Mouse (Mus musculus): Measurements from ENCODE around the gene Nars2. TPM values are rescaled to one million over a fixed set of nuclear protein-coding genes. Genes with fewer than 3 reads are reported as not detected.

Gene Nars2
- total and polyA plus RNA-seq, 3 experiments: 12.1 to 19.1 (median 14.6) TPM

DNA sequence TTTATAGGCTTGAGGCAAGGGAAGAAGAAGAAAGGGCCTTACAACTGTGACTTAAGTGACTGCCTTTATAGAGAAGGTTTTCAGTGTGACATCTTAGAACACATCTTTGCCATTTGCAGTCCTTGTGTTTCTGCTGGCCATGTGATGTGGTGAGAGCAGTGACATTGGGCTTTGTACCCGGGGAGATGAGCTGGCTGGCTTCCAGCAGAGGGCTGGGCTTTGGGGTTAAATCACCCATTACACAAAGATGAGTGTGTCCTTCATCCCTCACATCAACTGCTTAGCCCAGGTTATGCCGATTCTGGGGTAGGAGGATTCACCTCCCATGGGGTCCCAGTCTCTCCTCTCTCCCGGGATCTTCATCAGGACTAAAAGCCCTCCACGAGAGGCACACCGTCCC lies 41.4 kb upstream of the Nars2 start:
- no peak overlapping the region for H3K27ac ChIP-seq (ENCODE audit: insufficient read depth, low read depth)

DNA sequence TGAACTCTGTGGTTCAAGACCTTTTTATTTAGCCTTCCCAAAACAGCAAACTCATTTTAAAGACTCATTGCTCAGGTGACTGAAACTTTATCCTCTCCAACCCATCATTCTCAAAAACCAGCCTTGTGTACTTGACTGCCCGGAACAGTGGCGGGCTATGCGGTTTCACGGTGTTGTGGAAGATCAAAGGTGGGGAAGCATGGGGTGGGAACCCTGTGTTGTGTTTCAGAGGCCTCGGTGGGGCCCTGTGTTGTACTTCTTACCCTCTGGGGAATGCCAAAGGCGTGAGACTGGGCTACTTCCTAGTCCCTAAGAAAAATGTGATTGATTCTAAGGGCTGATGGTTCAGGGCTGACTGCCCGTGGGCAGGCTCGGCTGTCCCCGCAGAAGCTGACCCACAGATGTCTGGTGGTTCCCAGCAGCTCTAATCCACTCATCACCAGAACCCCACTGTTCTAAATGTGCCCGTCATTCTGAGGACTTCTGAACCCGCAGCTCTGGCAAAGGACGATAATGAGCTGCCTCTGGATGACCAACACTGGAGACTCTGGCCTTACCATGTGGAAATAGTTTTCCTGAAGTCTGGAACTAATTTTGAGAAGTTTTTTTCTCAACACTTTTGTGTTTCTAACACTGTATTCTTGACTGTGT lies 40.9 kb upstream of the Nars2 start:
- no peaks in the 10 kb centered on the region for H3K27me3 ChIP-seq (replicated peaks)
- H3K4me1 ChIP-seq (ENCODE audit: control insufficient read depth in 1 of 2, insufficient read depth in 2 of 2): peaks cover 0 to 8% of the 10 kb centered on the region in 2 experiments; a peak in 1 of 4 replicates
- no peaks in the 10 kb centered on the region for H3K9me3 ChIP-seq (replicated peaks; ENCODE audit: low read length)
- in situ Hi-C loops (cut with MboI; ENCODE audit: low pct_ligation_motif_present, low pct_unique_long_range_greater_than_20kb, low sequenced_read_pairs): loop anchor here (5.0 kb wide), 1 partner anchor 138 kb away; no protein-coding TSS in a partner anchor
- no peak for DNase-seq (ENCODE audit: extremely low read depth)
- no peak overlapping the region for H3K9ac ChIP-seq (ENCODE audit: insufficient read depth, low read depth)
- no peaks in the 10 kb centered on the region for H3K36me3 ChIP-seq (replicated peaks in 1 of 2; ENCODE audit: control insufficient read depth in 1 of 2, insufficient read depth in 1 of 2, low read length in 1 of 2)
- H3K79me2 ChIP-seq (replicated peaks; ENCODE audit: control insufficient read depth, extremely low read depth, insufficient read depth, poor library complexity, severe bottlenecking): no peaks in the 10 kb centered on the region
- no peak overlapping the region for H3K4me2 ChIP-seq (ENCODE audit: insufficient read depth, low read depth, poor library complexity, severe bottlenecking)
- dilution Hi-C loops (cut with MboI; ENCODE audit: extremely low pct_ligation_motif_present, extremely low pct_unique_long_range_greater_than_20kb, low sequenced_read_pairs): no loop called here
- no peak overlapping the region for H3K27ac ChIP-seq (ENCODE audit: insufficient read depth, low read depth)
- no peak overlapping the region for H3K4me3 ChIP-seq (replicated peaks in 1 of 3; ENCODE audit: low read depth in 2 of 3, low read length in 2 of 3, poor library complexity in 1 of 3)
- no peak for TF ChIP-seq E2F4 (IDR thresholded peaks at IDR 0.05; ENCODE audit: insufficient replicate concordance, low read depth, low read length)
- no peak for TF ChIP-seq JUND (conservative IDR thresholded peaks at IDR 0.05; ENCODE audit: low read depth, low read length)
- no peak for TF ChIP-seq MAX (IDR thresholded peaks at IDR 0.05; ENCODE audit: low read length)
- no peak for TF ChIP-seq ZMIZ1 (IDR thresholded peaks at IDR 0.05; ENCODE audit: low read depth, low read length)
- no peak for TF ChIP-seq TCF12 (IDR thresholded peaks at IDR 0.05; ENCODE audit: low read depth, low read length)
- no peak for TF ChIP-seq BHLHE40 (IDR thresholded peaks at IDR 0.05; ENCODE audit: low read depth, low read length)
- no peak for TF ChIP-seq EP300 (IDR thresholded peaks at IDR 0.05; ENCODE audit: low read length)
- TF ChIP-seq MEF2A (IDR thresholded peaks at IDR 0.05; ENCODE audit: borderline replicate concordance, low read depth, low read length): no peak
- TF ChIP-seq HCFC1 (IDR thresholded peaks at IDR 0.05; ENCODE audit: low read depth, low read length): no peak
- no peak for TF ChIP-seq PAX5 (IDR thresholded peaks at IDR 0.05; ENCODE audit: low read length)

More for the DNA sequence above, 41.4 kb upstream of the Nars2 start:
- Histone ChIP-seq H3K9me3 (replicated peaks; ENCODE audit: low read length) (no peaks in the 10 kb centered on the region), H3K4me3 (replicated peaks in 1 of 3; ENCODE audit: low read depth in 2 of 3, low read length in 2 of 3, poor library complexity in 1 of 3) (no peak overlapping the region), H3K9ac (ENCODE audit: insufficient read depth, low read depth) (no peak overlapping the region), H3K4me2 (ENCODE audit: insufficient read depth, low read depth, poor library complexity, severe bottlenecking) (no peak overlapping the region), H3K79me2 (replicated peaks; ENCODE audit: control insufficient read depth, extremely low read depth, insufficient read depth, poor library complexity, severe bottlenecking) (no peaks in the 10 kb centered on the region), H3K27me3 (replicated peaks) (no peaks in the 10 kb centered on the region), H3K4me1 (ENCODE audit: control insufficient read depth in 1 of 2, insufficient read depth in 2 of 2) (peaks cover 0 to 8% of the 10 kb centered on the region in 2 experiments; a peak in 1 of 4 replicates), H3K36me3 (replicated peaks in 1 of 2; ENCODE audit: control insufficient read depth in 1 of 2, insufficient read depth in 1 of 2, low read length in 1 of 2) (no peaks in the 10 kb centered on the region)
- in situ Hi-C loops (cut with MboI; ENCODE audit: low pct_ligation_motif_present, low pct_unique_long_range_greater_than_20kb, low sequenced_read_pairs): loop anchor here (5.0 to 10.0 kb wide), 3 partner anchors 115 to 385 kb away; no protein-coding TSS in a partner anchor
- no peak for TF ChIP-seq SIN3A (IDR thresholded peaks at IDR 0.05; ENCODE audit: low read length)
- TF ChIP-seq ZC3H11A (IDR thresholded peaks at IDR 0.05; ENCODE audit: low read depth, low read length): no peak
- TF ChIP-seq ZMIZ1 (IDR thresholded peaks at IDR 0.05; ENCODE audit: low read depth, low read length): no peak
- TF ChIP-seq JUND (conservative IDR thresholded peaks at IDR 0.05; ENCODE audit: low read depth, low read length): no peak
- TF ChIP-seq PAX5 (IDR thresholded peaks at IDR 0.05; ENCODE audit: low read length): no peak
- TF ChIP-seq E2F4 (IDR thresholded peaks at IDR 0.05; ENCODE audit: insufficient replicate concordance, low read depth, low read length): no peak
- no peak for TF ChIP-seq TCF12 (IDR thresholded peaks at IDR 0.05; ENCODE audit: low read depth, low read length)
- TF ChIP-seq NRF1 (IDR thresholded peaks at IDR 0.05; ENCODE audit: low read depth, low read length): no peak
- TF ChIP-seq ETS1 (conservative IDR thresholded peaks at IDR 0.05; ENCODE audit: low read depth, low read length): no peak
- no peak for TF ChIP-seq MAFK (IDR thresholded peaks at IDR 0.05; ENCODE audit: insufficient replicate concordance, low read length)
- no peak for TF ChIP-seq KAT2A (IDR thresholded peaks at IDR 0.05; ENCODE audit: insufficient replicate concordance, low read length)
- TF ChIP-seq SMC3 (IDR thresholded peaks at IDR 0.05; ENCODE audit: low read depth, low read length): no peak
- TF ChIP-seq TBP (conservative IDR thresholded peaks at IDR 0.05; ENCODE audit: low read depth, low read length): no peak
- TF ChIP-seq CHD1 (IDR thresholded peaks at IDR 0.05; ENCODE audit: low read depth, low read length): no peak
- dilution Hi-C loops (cut with MboI; ENCODE audit: extremely low pct_ligation_motif_present, extremely low pct_unique_long_range_greater_than_20kb, low sequenced_read_pairs): no loop called here
- no peak for DNase-seq (ENCODE audit: extremely low read depth)

All from CH12.LX (cell line).